Mouse (Mus musculus) midbrain, embryonic 16.5 days (tissue): ENCODE results near the gene Pttg1ip. TPM values are rescaled to one million over a fixed set of nuclear protein-coding genes. Genes with fewer than 3 reads are reported as not detected.

Experiments used
- ATAC-seq: fragments of 200-750 bp; cut with Nextera tagmentation; 2 replicates; pipeline ENCODE4 v1.8.0; 2017; ENCODE audit warnings: moderate TSS enrichment
- H3K27ac ChIP-seq: fragments of 300-500 bp; sonication (generic); 2 replicates; pipeline ENCODE4 v1.5.1; 2014; ENCODE audit warnings: mild to moderate bottlenecking, low read length, mixed read lengths
- H3K27me3 ChIP-seq: fragments of 300-500 bp; sonication (generic); 2 replicates; pipeline ENCODE4 v1.6.1; 2014; ENCODE audit warnings: low read depth, low read length, mixed read lengths; ENCODE audit not compliant: control insufficient read depth, insufficient read depth
- H3K36me3 ChIP-seq: fragments of 300-500 bp; sonication (generic); 2 replicates; pipeline ENCODE4 v1.6.1; 2014; ENCODE audit warnings: mild to moderate bottlenecking, low read length, moderate library complexity, mixed read lengths; ENCODE audit not compliant: control insufficient read depth, insufficient read depth
- H3K4me1 ChIP-seq: fragments of 300-500 bp; sonication (generic); 2 replicates; pipeline ENCODE4 v1.6.1; 2014; ENCODE audit warnings: mild to moderate bottlenecking, low read length, mixed read lengths; ENCODE audit not compliant: control insufficient read depth, insufficient read depth
- H3K4me2 ChIP-seq: fragments of 300-500 bp; sonication (generic); 2 replicates; pipeline ENCODE4 v1.6.1; 2014; ENCODE audit warnings: mild to moderate bottlenecking, low read length, mixed read lengths
- H3K4me3 ChIP-seq: fragments of 300-500 bp; sonication (generic); 2 replicates; pipeline ENCODE4 v1.5.1; 2014; ENCODE audit warnings: low read depth, mild to moderate bottlenecking, low read length, moderate library complexity, mixed read lengths
- H3K9ac ChIP-seq: fragments of 300-500 bp; sonication (generic); 2 replicates; pipeline ENCODE4 v1.6.1; 2014; ENCODE audit warnings: low read depth, low read length, mixed read lengths
- H3K9me3 ChIP-seq: fragments of 300-500 bp; sonication (generic); replicated peaks from 2 replicates; pipeline ENCODE4 v1.6.1; 2014; ENCODE audit warnings: mild to moderate bottlenecking, low read length, mixed read lengths; ENCODE audit not compliant: control insufficient read depth, poor library complexity, severe bottlenecking
- WGBS: fragments of 180-500 bp; shearing (Covaris S2); extraction: QIAGEN DNeasy Blood & Tissue Kit; methylation state at CpG from one replicate; pipeline ENCODE4 v1.1.7; 2014; 5-methylcytosine and 5-hydroxymethylcytosine counted together
- polyA plus RNA-seq: library from polyadenylated mRNA; unstranded; fragments of >200 nt; fragmentation: Nextera tagmentation; extraction: Ambion mirVana; gene quantifications from 2 replicates; pipeline ENCODE4 v1.2.1, GENCODE M21; 2015

The Pttg1ip gene
- 63.6 and 70.8 TPM in 2 replicates for polyA plus RNA-seq

GRCm38 (mm10) chr10:77581408-77582284 lies at the start of gene Pttg1ip:
Gene Pttg1ip, plus strand, starts transcription at chr10:77581720.
- Histone ChIP-seq H3K27me3 (no peaks in the 10 kb centered on the region), H3K27ac (peak within 1 kb of the TSS; percentile 92), H3K9ac (peak within 1 kb of the TSS; percentile 94), H3K4me1 (peaks cover 15% of the 10 kb centered on the region), H3K4me3 (peak within 1 kb of the TSS; percentile 96), H3K4me2 (peak within 1 kb of the TSS; percentile 99), H3K9me3 (no peaks in the 10 kb centered on the region), H3K36me3 (no peaks in the 10 kb centered on the region)
- under 1% methylated on average over 64 of the region's 64 CpGs for WGBS
- ATAC-seq = peak; percentile 97

GRCm38 (mm10) chr10:77532020-77532413 lies 49.5 kb upstream of the Pttg1ip start:
- 76% methylated on average over 1 of the region's 1 CpGs for WGBS
- H3K36me3 ChIP-seq = no peaks in the 10 kb centered on the region

GRCm38 (mm10) chr10:77536727-77537126 lies 44.8 kb upstream of the Pttg1ip start:
- 81% methylated on average over 8 of the region's 8 CpGs for WGBS
- Histone ChIP-seq H3K9ac (no peak overlapping the region), H3K4me3 (no peak overlapping the region), H3K27ac (no peak overlapping the region), H3K36me3 (no peaks in the 10 kb centered on the region), H3K27me3 (no peaks in the 10 kb centered on the region), H3K4me2 (no peak overlapping the region), H3K9me3 (no peaks in the 10 kb centered on the region), H3K4me1 (no peaks in the 10 kb centered on the region)
- ATAC-seq = no peak

More at GRCm38 (mm10) chr10:77532020-77532413, 49.5 kb upstream of the Pttg1ip start:
- no peaks in the 10 kb centered on the region for H3K4me1 ChIP-seq
- H3K27ac ChIP-seq = no peak overlapping the region
- H3K9ac ChIP-seq = no peak overlapping the region
- ATAC-seq = no peak
- H3K27me3 ChIP-seq = no peaks in the 10 kb centered on the region
- no peak overlapping the region for H3K4me3 ChIP-seq
- H3K4me2 ChIP-seq = no peak overlapping the region
- no peaks in the 10 kb centered on the region for H3K9me3 ChIP-seq

GRCm38 (mm10) chr10:77537215-77538209 lies 44.0 kb upstream of the Pttg1ip start:
- no peaks in the 10 kb centered on the region for H3K36me3 ChIP-seq

GRCm38 (mm10) chr10:77539320-77539945 lies 42.1 kb upstream of the Pttg1ip start:
- H3K36me3 ChIP-seq = no peaks in the 10 kb centered on the region
- ATAC-seq = no peak
- no peak overlapping the region for H3K4me2 ChIP-seq
- H3K9me3 ChIP-seq = no peaks in the 10 kb centered on the region
- no peak overlapping the region for H3K27ac ChIP-seq
- no peak overlapping the region for H3K4me3 ChIP-seq
- no peaks in the 10 kb centered on the region for H3K27me3 ChIP-seq
- WGBS = 85% methylated on average over 7 of the region's 7 CpGs
- H3K9ac ChIP-seq = no peak overlapping the region
- no peaks in the 10 kb centered on the region for H3K4me1 ChIP-seq

More at GRCm38 (mm10) chr10:77537215-77538209, 44.0 kb upstream of the Pttg1ip start:
- no peaks in the 10 kb centered on the region for H3K9me3 ChIP-seq
- no peaks in the 10 kb centered on the region for H3K4me1 ChIP-seq
- H3K4me2 ChIP-seq = no peak overlapping the region
- H3K4me3 ChIP-seq = no peak overlapping the region
- no peak overlapping the region for H3K27ac ChIP-seq
- no peak for ATAC-seq
- no peaks in the 10 kb centered on the region for H3K27me3 ChIP-seq
- H3K9ac ChIP-seq = no peak overlapping the region
- 88% methylated on average over 11 of the region's 11 CpGs for WGBS

- H3K4me2 ChIP-seq = no peak overlapping the region
- H3K36me3 ChIP-seq = no peaks in the 10 kb centered on the region
- no peaks in the 10 kb centered on the region for H3K9me3 ChIP-seq
- no peak overlapping the region for H3K9ac ChIP-seq
- H3K4me3 ChIP-seq = no peak overlapping the region
- no peak for ATAC-seq
- no peaks in the 10 kb centered on the region for H3K4me1 ChIP-seq
- no peaks in the 10 kb centered on the region for H3K27me3 ChIP-seq
- WGBS = 80% methylated on average over 4 of the region's 4 CpGs
- no peak overlapping the region for H3K27ac ChIP-seq
Measured at GRCm38 (mm10) chr10:77540576-77541102, 40.9 kb upstream of the Pttg1ip start.

DNA sequence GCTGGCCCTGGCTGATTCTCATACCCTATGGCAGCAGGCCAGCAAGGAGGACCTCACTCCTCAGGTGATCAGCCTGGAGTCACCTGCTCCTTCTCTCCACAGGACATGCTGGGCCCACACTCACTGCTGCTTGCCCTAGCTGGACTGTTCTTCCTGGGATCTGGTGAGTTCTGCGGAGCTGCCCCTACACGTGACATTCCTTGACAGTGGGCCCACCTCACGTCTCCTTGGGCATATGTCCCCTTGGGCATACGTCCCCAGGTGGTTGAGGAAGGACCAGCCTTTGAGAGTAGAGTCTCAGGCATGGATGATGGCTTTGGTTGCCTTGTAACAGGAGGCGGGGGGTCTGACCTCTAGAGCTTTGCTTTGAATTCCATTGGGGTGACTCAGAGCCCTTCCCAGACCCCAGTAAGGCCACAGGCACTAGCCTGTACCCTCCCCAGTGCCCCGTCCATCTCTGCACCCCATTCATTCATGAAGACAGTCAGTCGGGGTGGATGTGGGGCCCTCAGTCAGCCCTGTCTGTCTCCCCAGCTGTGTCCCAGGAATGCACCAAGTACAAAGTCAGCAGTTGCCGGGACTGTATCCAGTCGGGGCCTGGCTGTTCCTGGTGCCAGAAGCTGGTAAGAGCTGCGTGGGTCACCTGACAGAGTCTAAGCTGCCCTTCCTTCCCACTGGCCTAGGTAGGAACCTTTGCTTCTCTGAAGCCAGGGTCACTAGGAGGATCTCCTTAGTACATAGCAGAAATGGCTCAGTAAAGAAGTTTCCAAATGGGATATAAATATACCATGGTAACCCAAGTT lies 39.5 kb upstream of the Pttg1ip start:
- H3K27ac ChIP-seq = no peak overlapping the region
- ATAC-seq = no peak
- no peak overlapping the region for H3K9ac ChIP-seq
- H3K27me3 ChIP-seq = no peaks in the 10 kb centered on the region
- no peaks in the 10 kb centered on the region for H3K4me1 ChIP-seq
- H3K4me3 ChIP-seq = no peak overlapping the region
- WGBS = 80% methylated on average over 10 of the region's 10 CpGs
- no peak overlapping the region for H3K4me2 ChIP-seq
- no peaks in the 10 kb centered on the region for H3K36me3 ChIP-seq
- H3K9me3 ChIP-seq = no peaks in the 10 kb centered on the region

DNA sequence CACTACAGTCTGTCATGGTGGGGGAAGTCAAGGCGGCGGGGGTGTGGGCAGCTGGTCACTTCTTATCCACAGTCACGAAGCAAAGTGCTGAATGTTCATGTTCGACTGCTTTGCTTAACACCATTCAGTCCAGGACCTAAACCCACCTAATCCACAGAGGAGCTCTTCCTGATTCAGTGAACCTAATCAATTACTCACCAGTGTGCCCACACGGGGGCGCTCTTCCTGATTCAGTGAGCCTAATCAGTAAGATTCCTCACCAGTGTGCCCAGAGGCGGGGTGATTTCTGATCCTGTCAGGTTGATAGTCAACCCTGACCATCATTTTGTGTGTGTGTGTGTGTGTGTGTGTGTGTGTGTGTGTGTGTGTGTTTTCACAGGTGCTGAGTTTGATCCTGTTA lies 38.3 kb upstream of the Pttg1ip start:
- H3K9ac ChIP-seq = no peak overlapping the region
- H3K27me3 ChIP-seq = no peaks in the 10 kb centered on the region
- no peak overlapping the region for H3K4me2 ChIP-seq
- H3K4me3 ChIP-seq = no peak overlapping the region
- no peaks in the 10 kb centered on the region for H3K36me3 ChIP-seq
- H3K9me3 ChIP-seq = no peaks in the 10 kb centered on the region
- 44% methylated on average over 7 of the region's 7 CpGs for WGBS
- H3K27ac ChIP-seq = no peak overlapping the region
- H3K4me1 ChIP-seq = no peaks in the 10 kb centered on the region
- ATAC-seq = no peak
